Mouse (Mus musculus) bone marrow, adult 2 months (tissue): ENCODE results near the gene Prepl.

ENCODE experiments used
- CTCF ChIP-seq: fragments of 200-500 bp; IDR thresholded peaks from 2 replicates; pipeline ENCODE4 v1.5.1; 2011; ENCODE audit warnings: low read length, control low read depth; ENCODE audit not compliant: control insufficient read depth, insufficient read depth
- POLR2A ChIP-seq: fragments of 200-500 bp; IDR thresholded peaks from 2 replicates; pipeline ENCODE4 v1.6.1; 2011; ENCODE audit warnings: low read depth, mild to moderate bottlenecking, control low read depth, low read length, borderline replicate concordance; ENCODE audit not compliant: control insufficient read depth

DNA sequence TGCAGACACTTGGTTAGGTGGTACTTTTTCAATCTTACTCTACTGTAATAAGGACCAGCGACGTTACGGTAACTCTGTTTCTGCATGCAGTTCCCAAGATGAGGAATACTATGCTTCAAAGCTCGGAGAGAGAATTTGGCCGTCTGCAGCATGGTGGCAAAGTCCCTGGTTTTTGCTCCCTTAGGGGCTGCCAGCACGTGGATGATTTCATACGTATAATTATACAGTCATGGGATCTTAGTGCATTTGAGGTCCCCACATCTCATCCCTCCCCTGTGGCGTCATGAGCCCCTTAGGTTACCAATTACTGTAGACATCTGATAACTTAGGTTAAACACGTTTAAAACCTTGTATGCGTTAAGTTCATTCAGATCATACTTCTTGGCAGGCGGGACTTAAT lies 1.6 kb downstream of the Prepl start:
- no peak for TF ChIP-seq CTCF
- TF ChIP-seq POLR2A, result no peak
